Mouse (Mus musculus) cerebellum, adult 8-10 months (tissue): Measurements from ENCODE around the gene Hoxc4.

ENCODE experiments used
- DNase-seq: peaks from one replicate; pipeline ENCODE4 v3.0.0; 2022

Gene Hoxc4

DNA sequence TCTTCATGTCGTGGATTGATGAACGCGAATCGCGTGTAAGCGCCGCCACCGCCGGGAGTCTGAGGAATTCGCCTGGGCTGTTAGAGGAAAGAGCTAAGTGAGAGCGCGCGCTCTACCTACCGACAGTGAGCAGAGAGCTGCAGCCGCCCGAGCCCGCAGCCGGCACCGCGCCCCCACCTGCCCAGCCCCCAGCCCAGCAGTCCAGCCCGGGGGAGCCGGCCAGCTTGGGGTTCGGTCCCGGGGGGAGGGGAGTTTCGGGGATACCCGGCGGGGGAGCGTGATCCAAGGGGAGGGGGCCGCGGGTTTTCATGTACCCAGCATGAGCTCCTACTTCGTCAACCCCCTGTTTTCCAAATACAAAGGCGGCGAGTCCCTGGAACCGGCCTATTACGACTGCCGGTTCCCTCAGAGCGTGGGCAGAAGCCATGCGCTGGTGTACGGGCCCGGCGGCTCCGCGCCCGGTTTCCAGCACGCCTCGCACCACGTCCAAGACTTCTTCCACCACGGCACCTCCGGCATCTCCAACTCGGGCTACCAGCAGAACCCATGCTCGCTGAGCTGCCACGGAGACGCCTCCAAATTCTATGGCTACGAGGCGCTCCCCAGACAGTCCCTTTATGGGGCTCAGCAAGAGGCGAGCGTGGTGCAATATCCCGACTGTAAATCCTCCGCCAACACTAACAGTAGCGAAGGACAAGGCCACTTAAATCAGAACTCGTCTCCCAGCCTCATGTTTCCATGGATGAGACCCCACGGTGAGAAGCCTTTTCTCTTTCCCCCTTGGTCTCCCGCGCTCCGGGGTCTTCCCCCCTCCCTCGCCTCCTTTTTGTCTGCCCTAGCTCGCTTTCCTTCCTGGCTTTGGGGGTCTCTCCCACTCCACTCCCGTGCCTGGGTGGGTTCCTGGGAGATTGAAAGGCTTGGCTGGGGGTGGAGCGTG lies 28.0 kb upstream of the Hoxc4 start, which contains the start of gene Hoxc8:
Hoxc8 (plus strand) TSS at position 147 of the 937 bp plus-strand sequence.
- no peak for DNase-seq

- no peak for DNase-seq
Measured at GRCm38 (mm10) chr15:102991782-102992181, 27.0 kb upstream of the Hoxc4 start.

- no peak for DNase-seq
Measured at GRCm38 (mm10) chr15:102992206-102992605, 26.5 kb upstream of the Hoxc4 start.

DNA sequence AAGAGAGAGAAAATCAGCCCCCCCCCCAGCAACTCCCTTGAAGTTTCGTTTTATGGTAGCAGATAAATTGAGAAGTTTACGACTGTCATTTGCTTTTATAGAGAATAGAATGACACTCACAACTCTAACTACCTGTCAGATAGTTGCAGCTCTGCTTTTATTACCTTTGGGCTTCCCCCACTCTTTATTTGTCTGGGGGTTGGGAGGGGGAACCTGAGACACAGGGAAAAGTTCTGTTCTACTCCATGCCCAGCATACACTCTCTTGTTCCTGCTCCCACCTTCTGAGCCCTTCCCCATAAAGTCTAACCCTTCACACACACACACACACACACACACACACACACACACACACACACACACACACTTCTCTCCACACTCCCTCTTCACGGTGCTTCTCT lies 25.9 kb upstream of the Hoxc4 start:
- no peak for DNase-seq

GRCm38 (mm10) chr15:102996548-102996947 lies 22.2 kb upstream of the Hoxc4 start:
- DNase-seq = no peak

DNA sequence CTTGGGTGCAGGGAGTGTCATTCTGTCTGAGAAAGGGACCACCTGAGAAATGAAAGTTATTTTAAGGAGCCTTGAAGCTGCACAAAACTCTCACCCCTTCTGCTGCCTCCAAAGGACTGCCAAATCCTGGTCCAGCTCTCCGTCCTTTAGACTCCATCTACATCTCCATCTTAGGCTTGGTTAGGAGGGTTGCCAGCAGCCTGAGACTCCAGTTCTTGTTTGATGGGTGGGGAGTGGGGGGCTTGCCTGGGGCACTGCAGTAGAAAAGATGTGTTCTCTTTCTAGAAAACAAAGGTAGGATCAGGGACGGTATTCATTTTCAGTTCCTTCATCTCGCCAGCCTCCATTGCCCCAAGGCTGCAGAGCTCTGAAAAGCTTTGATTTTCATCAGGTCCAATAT lies 21.3 kb upstream of the Hoxc4 start:
- no peak for DNase-seq

GRCm38 (mm10) chr15:102997939-102998355 lies 20.8 kb upstream of the Hoxc4 start, which contains the start of gene Hoxc6:
TSS of gene Hoxc6 (plus strand) at chr15:102998257.
- DNase-seq = no peak

GRCm38 (mm10) chr15:102998608-102999182 lies 20.0 kb upstream of the Hoxc4 start:
- DNase-seq = no peak

DNA sequence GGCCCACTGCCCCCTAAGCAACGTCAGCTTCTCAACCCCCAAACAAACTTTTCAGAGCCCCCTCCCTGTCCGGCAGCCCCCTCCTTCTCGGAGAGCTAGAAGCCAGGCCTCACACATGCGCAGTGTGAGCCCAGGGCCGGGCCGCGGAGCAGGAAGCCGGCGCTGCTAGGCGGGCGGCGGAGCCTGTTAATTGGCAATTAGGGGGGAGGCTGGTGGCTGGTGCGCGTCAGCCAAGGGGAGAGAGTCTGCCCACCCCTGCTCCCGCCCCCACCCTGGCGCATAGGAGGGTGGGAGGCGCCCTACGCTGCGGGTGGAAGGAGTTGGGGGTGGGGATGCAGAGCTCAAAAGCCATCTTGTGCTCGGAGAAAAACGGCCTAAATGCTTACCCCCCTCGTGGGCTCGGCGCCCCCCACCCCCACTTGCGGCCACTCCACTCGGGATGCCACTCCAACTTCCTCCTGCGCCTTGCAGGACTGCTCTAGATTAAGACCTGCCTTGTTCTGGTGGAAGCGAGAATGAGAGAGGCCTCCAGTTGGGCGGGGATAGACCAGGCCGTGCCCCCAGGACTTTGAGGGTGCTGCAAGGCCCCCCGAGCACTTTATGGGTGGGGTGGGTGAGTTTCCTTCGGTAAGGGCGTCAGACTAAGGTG lies 19.4 kb upstream of the Hoxc4 start:
- no peak for DNase-seq

DNA sequence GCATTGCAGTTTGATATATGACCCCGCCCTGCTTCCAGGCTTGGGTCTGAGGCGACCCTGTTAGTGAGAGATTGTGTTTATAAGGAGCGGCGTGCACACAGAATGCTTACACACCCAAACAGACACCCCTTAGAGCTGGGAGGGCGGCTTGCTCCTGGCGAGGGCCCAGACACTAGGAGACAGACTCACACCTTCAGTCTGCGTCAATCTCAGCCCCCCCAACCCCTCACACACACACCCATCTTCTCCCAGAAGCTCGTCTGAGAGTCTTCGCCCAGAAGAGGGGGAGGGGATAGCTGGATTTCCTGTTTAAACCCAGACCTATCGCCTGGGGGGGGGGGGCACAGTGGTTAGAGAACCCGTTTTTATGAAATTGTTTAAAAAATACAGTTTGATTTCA lies 18.8 kb upstream of the Hoxc4 start:
- no peak for DNase-seq

DNA sequence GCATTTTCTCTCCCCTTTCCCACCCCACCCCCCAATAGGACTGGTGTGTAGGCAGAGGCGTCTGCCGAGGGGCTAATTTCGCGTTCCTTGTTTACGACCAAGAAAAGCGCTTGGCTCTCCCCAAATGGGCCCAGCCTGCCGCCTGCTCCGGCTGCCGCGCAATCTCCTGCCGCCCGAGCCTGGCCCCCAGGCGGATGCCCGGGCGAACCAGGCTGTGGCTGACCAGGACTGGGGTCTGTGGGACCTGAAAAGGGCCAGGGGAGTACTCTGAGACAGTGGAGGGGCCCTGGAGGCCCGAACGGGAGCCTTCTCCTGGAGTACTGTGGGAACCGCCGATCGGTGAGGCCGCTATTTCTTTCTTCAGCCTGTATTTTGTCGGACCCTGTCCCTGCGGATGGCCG lies 18.2 kb upstream of the Hoxc4 start:
- DNase-seq = no peak

- DNase-seq = no peak
Measured at GRCm38 (mm10) chr15:103001370-103001769, 17.4 kb upstream of the Hoxc4 start.

DNA sequence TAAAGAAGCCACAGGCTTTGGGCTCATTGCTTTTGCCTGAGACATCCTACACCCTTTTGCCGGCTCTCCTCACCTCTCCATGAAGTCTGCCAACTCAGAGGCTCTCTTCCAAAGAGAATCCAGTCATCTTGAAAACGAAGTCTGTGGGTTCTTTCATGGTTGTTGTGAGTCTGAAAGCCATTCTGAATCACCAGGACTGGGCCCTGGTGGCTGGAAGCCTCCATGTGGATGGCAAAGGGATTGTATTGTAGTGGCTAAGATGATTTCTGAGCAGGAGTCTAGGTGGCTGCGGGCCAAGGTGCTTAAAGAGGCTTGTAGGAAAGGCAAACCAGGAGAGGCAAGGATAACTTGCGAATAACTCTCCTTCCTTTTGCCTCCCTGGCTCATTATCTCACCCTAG lies 16.6 kb upstream of the Hoxc4 start:
- DNase-seq = no peak

GRCm38 (mm10) chr15:103002821-103003448 lies 15.8 kb upstream of the Hoxc4 start:
- DNase-seq = no peak

DNA sequence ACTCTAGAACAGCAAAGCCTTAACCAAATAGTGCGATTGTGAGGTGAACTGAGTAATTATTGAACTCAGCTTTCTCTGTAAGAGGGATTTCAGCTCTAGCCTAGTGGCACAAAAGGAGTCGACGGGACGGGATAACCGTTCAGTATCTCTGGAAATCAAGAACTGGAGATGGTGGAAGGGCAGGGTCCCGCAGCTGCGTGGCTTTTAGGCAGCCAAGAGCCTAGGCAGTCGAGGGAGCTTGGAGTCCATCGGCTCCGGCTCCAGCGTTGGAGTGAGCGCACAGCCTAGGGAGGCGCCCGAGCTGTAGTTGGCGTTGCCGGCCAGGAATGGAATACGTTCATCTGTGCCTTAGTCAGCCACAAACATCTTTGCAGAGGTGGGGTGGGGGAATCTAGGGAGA lies 13.4 kb upstream of the Hoxc4 start:
- no peak for DNase-seq

DNA sequence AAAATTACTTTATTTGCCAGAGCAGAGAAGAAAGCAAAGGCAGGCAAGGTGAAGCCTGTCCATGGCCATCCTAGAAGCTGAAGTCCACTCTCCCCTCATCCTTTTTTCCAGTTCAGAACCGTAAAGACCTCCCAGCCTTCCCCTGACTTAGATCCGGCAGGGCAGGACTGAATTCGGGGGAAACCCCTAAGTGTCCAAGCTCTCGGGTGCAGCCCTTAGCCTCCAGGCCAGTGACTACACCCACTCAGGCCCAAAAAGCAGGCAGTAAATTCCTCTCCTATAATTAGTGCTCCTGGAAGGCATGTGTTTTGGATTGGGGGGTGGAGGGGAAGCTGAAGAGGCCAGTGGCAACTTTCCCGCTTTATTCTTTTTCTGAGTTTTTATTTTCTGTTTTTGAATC lies 12.9 kb upstream of the Hoxc4 start:
- DNase-seq = no peak

- DNase-seq = no peak
Measured at GRCm38 (mm10) chr15:103006326-103006725, 12.4 kb upstream of the Hoxc4 start.

GRCm38 (mm10) chr15:103009265-103010111 lies 9.2 kb upstream of the Hoxc4 start:
- no peak for DNase-seq

DNA sequence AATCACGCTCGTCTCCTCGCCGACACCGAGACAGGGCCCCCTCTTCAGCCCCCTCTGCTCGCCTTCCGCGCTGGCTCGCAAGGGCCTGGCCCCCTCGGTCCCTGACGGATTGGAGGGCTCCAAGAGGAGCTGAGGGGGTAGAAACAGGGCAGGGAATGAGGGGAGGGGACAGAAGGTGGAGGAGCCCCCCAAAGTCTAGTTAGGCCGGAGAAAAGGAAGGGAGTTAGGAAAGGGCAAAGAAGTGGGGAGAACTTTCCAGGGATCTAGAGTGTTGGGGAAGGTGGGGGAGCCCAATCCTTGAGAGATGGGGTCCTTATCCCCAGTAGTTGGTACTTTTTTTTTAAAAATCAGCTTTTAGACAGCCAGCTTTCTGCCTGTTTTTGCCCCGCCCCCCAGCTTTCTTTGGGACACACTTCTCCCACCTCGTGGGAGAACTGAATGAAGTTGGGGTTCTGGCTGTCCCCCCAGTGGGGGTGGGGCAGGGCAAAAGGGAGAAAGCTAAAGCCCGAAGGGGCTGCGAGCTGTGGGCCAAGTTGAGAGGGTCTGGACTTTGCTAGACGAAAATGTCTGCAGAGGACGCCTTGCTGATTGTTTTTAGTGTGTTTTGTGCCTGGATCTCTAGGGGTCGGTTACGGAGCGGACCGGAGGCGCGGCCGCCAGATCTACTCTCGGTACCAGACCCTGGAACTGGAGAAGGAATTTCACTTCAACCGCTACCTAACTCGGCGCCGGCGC lies 8.5 kb upstream of the Hoxc4 start:
- no peak for DNase-seq

DNA sequence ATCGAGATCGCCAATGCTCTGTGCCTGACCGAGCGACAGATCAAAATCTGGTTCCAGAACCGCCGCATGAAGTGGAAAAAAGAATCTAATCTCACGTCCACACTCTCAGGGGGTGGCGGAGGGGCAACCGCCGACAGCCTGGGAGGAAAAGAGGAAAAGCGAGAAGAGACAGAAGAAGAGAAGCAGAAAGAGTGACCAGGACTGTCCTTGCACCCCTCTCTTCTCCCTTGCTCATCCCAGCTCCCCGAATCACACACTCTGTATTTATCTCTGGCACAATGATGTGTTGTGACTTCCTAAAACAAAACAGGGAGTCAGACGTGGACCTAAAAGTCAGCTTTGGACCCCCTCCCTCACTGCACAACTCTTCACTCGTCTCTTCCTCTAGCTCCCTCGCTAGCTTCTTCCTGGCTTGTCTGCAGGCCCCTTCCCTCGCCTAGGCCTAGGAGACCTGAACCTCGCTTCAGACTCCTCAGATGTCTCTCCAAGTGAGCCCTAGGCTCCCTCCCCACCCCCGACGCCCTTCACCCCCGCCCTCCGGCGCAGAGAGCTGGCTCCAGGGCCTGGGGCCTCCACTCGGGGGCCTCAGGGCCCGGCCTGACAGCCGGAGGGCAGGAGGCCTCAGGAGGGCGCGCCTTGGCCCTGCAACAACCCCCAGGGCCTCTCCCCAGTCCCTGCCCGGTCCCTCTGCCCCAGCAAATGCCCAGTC lies 7.7 kb upstream of the Hoxc4 start:
- no peak for DNase-seq

DNA sequence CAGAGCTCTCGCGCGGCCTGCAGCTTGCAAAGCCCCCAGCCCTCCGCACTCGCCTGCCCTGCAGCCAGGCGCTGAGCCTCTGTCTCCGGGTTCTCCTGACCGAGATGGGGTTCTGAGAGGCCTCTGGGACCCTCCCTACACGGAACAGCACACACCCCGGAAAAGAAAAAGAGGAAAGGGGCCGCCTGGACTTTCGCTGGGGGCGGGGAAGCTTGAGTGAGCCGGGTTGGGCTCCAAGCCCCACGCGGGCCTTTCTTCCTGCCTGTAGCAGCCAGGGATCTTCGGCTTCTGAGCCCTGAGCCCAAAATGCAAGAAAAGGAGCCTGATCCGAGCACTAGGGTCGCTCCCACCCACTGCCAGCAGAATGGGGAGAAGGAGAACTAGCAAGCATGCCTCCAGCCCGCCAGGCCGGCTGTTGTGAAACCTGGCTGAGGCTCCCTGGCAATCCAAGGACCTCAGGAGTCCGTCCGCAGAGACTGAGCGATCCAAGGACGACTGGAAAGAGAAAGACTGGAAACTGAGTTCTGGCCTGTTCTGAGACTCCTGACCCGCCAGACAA lies 6.7 kb upstream of the Hoxc4 start:
- no peak for DNase-seq
